Mouse (Mus musculus): Measurements from ENCODE around the gene Nisch. TPM values are rescaled to one million over a fixed set of nuclear protein-coding genes. Genes with fewer than 3 reads are reported as not detected.

The Nisch gene
- polyA plus RNA-seq, 1 experiment from 2014 or later = 428 TPM

DNA sequence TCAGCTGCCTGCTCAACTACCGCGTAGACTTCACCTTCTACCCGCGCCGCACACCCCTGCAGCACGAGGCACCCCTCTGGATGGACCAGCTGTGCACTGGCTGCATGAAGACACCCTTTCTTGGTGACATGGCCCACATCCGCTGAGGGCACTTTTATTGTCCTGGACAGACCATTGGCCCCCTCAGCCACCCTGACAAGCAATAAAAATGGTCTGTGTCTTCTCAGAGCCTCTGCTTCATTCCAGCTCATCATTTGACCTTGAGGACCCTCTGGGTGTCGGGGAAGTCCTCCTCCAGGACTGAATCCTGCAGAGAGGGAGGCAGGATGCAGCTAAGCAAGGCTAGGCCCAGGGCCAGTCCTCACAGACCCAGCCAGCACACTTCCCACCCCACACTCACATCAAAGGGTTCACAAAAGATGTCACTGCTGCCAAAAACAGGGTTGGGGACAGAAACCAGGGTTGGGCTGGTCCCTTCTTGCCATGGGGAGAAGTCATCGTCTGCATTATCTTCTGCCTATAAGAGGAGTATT lies 77.8 kb downstream of the Nisch start:
- Histone ChIP-seq H3K9me3 (replicated peaks) (no peaks in the 10 kb centered on the region), H3K27ac (no peak overlapping the region), H3K9ac (no peak overlapping the region), H3K4me2 (no peak overlapping the region), H3K27me3 (no peaks in the 10 kb centered on the region), H3K4me3 (replicated peaks) (no peak overlapping the region), H3K4me1 (peaks cover 22% of the 10 kb centered on the region), H3K36me3 (peaks cover 95% of the 10 kb centered on the region)
- no peak for ATAC-seq (replicated peaks; ENCODE audit: low FRiP score)
- WGBS = 83% methylated on average over 9 of the region's 9 CpGs

DNA sequence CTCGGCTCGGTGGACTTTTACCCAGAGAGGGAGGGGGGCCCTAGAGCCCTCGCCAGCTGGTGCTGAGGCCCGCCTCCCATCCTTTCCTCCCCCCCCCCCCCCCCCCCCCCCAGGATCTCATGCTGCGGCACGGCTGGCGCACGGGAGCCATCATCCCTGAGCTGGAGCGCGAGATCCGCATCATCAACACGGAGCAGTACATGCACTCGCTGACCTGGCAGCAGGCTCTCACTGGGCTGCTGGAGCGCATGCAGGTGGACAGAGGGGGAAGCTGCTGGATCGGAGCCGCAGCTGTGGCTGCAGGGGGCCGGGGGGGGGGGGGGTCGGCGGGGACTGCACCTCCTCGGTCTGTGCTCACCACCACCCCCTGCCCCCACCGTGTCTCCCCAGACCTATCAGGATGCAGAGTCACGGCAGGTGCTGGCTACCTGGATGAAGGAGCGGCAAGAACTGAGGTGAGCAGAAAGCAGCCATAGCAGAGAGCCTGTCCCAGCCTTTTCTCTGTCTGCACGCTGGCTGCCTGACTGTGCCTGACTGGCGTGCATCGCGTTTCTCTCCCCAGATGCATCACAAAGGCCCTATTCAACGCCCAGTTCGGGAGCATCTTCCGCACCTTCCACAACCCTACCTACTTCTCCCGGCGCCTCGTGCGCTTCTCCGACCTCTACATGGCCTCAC lies 78.4 kb downstream of the Nisch start:
- H3K27ac ChIP-seq = peak overlapping the region; percentile 67
- H3K4me1 ChIP-seq = peaks cover 28% of the 10 kb centered on the region
- H3K27me3 ChIP-seq = no peaks in the 10 kb centered on the region
- H3K4me2 ChIP-seq = no peak overlapping the region
- H3K9ac ChIP-seq = no peak overlapping the region
- H3K4me3 ChIP-seq (replicated peaks) = no peak overlapping the region
- no peak for ATAC-seq (replicated peaks; ENCODE audit: low FRiP score)
- H3K9me3 ChIP-seq (replicated peaks) = no peaks in the 10 kb centered on the region
- WGBS = 83% methylated on average over 22 of the region's 35 CpGs
- H3K36me3 ChIP-seq = peaks cover 93% of the 10 kb centered on the region

DNA sequence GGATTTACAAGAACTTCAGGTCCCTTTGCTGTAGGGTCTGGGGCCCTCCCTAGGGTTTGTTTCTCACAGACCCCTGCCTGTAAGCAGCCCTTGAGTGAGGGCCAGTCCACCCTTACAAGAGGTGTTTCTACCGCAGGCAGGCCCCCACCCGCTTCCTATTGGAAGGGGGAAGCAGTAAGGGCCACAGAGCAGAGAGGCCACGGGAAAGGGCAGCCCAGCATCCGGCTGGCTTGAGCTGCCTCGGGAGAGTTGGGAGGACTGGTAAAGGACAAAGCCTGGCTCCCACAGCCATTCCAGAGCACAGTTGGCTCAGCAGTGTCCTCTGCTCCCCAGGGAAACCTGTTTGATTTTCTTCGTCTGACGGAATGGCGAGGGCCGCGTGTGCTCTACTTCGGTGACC lies 79.0 kb downstream of the Nisch start:
- Histone ChIP-seq H3K9ac (no peak overlapping the region), H3K27ac (peak overlapping the region; percentile 67), H3K4me1 (peaks cover 34% of the 10 kb centered on the region), H3K27me3 (no peaks in the 10 kb centered on the region), H3K4me3 (replicated peaks) (no peak overlapping the region), H3K36me3 (peaks cover 87% of the 10 kb centered on the region), H3K4me2 (no peak overlapping the region), H3K9me3 (replicated peaks) (no peaks in the 10 kb centered on the region)
- 0 out of 2 replicates have a peak, but pooled peaks have one; percentile 15 for ATAC-seq (replicated peaks; ENCODE audit: low FRiP score)
- 65% methylated on average over 11 of the region's 11 CpGs for WGBS

- Histone ChIP-seq H3K9ac (no peak overlapping the region), H3K4me3 (replicated peaks) (no peak overlapping the region), H3K4me1 (peaks cover 39% of the 10 kb centered on the region), H3K36me3 (peaks cover 82% of the 10 kb centered on the region), H3K27ac (peak overlapping the region; percentile 67), H3K4me2 (no peak overlapping the region), H3K9me3 (replicated peaks) (no peaks in the 10 kb centered on the region), H3K27me3 (no peaks in the 10 kb centered on the region)
- 69% methylated on average over 10 of the region's 10 CpGs for WGBS
- no peak for ATAC-seq (replicated peaks; ENCODE audit: low FRiP score)
These were observed 79.5 kb downstream of the Nisch start for GRCm38 (mm10) chr14:31137281-31137595.

- no peak overlapping the region for H3K4me2 ChIP-seq
- no peak overlapping the region for H3K4me3 ChIP-seq (replicated peaks)
- no peaks in the 10 kb centered on the region for H3K27me3 ChIP-seq
- ATAC-seq (replicated peaks; ENCODE audit: low FRiP score) = no peak
- no peaks in the 10 kb centered on the region for H3K9me3 ChIP-seq (replicated peaks)
- peaks cover 44% of the 10 kb centered on the region for H3K4me1 ChIP-seq
- H3K27ac ChIP-seq = peak overlapping the region; percentile 67; the same call in 1 of the 2 replicates
- WGBS = 89% methylated on average over 26 of the region's 26 CpGs
- no peak overlapping the region for H3K9ac ChIP-seq
- peaks cover 76% of the 10 kb centered on the region for H3K36me3 ChIP-seq
These were observed 80.1 kb downstream of the Nisch start for GRCm38 (mm10) chr14:31136411-31137280.

DNA sequence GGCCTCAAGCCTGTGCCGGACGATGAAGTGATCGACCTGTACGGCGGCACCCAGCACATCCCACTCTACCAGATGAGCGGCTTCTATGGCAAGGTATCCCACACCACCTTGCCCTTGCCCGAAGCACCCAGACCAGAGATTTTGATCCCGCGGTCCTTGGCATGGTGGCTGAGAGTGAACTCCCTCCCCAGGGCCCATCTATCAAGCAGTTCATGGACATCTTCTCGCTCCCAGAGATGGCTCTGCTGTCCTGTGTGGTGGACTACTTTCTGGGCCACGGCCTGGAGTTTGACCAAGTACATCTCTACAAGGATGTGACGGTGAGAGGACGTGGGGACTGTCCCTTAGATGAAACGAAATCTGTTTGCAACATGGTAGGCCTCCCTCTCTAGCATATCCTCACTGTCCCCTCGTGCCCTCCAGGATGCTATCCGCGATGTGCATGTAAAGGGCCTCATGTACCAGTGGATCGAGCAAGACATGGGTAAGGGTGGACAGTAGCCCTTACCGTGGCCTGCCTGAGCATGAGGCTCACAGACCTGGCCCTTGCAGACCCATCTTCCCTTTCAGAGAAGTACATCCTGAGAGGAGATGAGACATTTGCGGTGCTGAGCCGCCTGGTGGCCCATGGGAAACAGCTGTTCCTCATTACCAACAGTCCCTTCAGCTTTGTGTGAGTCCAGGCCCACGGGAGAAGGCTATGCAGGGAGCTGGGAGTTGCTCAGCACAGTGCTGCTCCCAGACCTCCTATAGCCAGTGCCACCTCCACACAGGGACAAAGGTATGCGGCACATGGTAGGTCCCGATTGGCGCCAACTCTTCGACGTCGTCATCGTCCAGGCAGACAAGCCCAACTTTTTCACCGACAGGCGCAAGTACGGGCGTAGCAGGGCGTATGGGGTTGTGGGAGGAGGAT lies 81.0 kb downstream of the Nisch start:
- Histone ChIP-seq H3K4me3 (replicated peaks) (no peak overlapping the region), H3K27me3 (no peaks in the 10 kb centered on the region), H3K4me1 (peaks cover 44% of the 10 kb centered on the region), H3K4me2 (no peak overlapping the region), H3K36me3 (peaks cover 67% of the 10 kb centered on the region), H3K9me3 (replicated peaks) (no peaks in the 10 kb centered on the region), H3K9ac (no peak overlapping the region), H3K27ac (no peak overlapping the region)
- 91% methylated on average over 34 of the region's 34 CpGs for WGBS
- ATAC-seq (replicated peaks; ENCODE audit: low FRiP score) = no peak

GRCm38 (mm10) chr14:31134015-31135000 lies 82.4 kb downstream of the Nisch start:
- Histone ChIP-seq H3K9ac (no peak overlapping the region), H3K4me1 (peaks cover 57% of the 10 kb centered on the region), H3K27ac (no peak overlapping the region), H3K9me3 (replicated peaks) (no peaks in the 10 kb centered on the region), H3K27me3 (no peaks in the 10 kb centered on the region), H3K4me3 (replicated peaks) (no peak overlapping the region), H3K36me3 (peaks cover 52% of the 10 kb centered on the region), H3K4me2 (no peak overlapping the region)
- WGBS = 86% methylated on average over 25 of the region's 25 CpGs
- no peak for ATAC-seq (replicated peaks; ENCODE audit: low FRiP score)

GRCm38 (mm10) chr14:31133023-31133665 lies 83.6 kb downstream of the Nisch start:
- 33% methylated on average over 11 of the region's 11 CpGs for WGBS
- peak overlapping the region; percentile 9; the same call in 1 of the 2 replicates for H3K27ac ChIP-seq
- peaks cover 54% of the 10 kb centered on the region for H3K4me1 ChIP-seq
- no peak for ATAC-seq (replicated peaks; ENCODE audit: low FRiP score)
- H3K4me3 ChIP-seq (replicated peaks) = peak overlapping the region; percentile 82; the same call in 1 of the 2 replicates
- H3K9me3 ChIP-seq (replicated peaks) = no peaks in the 10 kb centered on the region
- H3K4me2 ChIP-seq = peak overlapping the region; percentile 83
- H3K36me3 ChIP-seq = peaks cover 41% of the 10 kb centered on the region
- H3K27me3 ChIP-seq = no peaks in the 10 kb centered on the region
- 0 out of 2 replicates have a peak overlapping the region, but pooled peaks have one; percentile 78 for H3K9ac ChIP-seq

DNA sequence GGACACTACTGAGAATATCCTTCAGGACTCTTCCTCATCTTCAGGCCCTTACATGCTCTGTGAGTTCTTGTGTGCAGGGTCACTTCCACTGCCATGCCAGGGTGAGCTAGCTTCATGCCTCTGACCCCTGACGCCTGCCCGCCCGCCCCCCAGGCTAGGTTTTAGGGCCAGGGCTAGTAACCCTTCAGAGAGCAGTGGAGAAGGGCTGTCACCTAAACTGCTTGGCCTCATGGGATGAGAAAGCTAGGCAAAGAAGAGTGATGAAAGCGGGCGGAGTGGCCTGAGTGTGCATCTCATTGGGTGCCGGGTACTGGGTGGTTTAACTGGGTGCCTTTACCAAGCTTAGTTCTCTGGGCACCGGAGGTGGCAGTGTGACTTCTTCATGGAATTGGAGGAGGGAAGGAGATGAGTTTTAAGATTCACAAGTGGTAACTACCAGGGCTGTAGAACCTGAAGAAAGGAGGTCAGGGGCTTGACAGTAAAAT lies 84.2 kb downstream of the Nisch start:
- H3K27ac ChIP-seq = peak overlapping the region; percentile 54; the same call in 1 of the 2 replicates
- whole genome bisulfite sequencing = 69% methylated on average over 7 of the region's 7 CpGs
- H3K9ac ChIP-seq = peak overlapping the region; percentile 78

GRCm38 (mm10) chr14:31132031-31132430 lies 84.7 kb downstream of the Nisch start:
- peak overlapping the region; percentile 54; the same call in 1 of the 2 replicates for H3K27ac ChIP-seq
- WGBS = 7% methylated on average over 6 of the region's 6 CpGs
- peak overlapping the region; percentile 78 for H3K9ac ChIP-seq
- no peaks in the 10 kb centered on the region for H3K9me3 ChIP-seq (replicated peaks)
- peak overlapping the region; percentile 82 for H3K4me3 ChIP-seq (replicated peaks)
- H3K27me3 ChIP-seq = no peaks in the 10 kb centered on the region
- no peak for ATAC-seq (replicated peaks; ENCODE audit: low FRiP score)
- H3K4me1 ChIP-seq = peaks cover 49% of the 10 kb centered on the region
- peaks cover 29% of the 10 kb centered on the region for H3K36me3 ChIP-seq
- H3K4me2 ChIP-seq = peak overlapping the region; percentile 83

More for the DNA sequence above, 84.2 kb downstream of the Nisch start:
- no peak for ATAC-seq (replicated peaks; ENCODE audit: low FRiP score)
- H3K27me3 ChIP-seq = no peaks in the 10 kb centered on the region
- H3K9me3 ChIP-seq (replicated peaks) = no peaks in the 10 kb centered on the region
- H3K36me3 ChIP-seq = peaks cover 34% of the 10 kb centered on the region
- H3K4me2 ChIP-seq = peak overlapping the region; percentile 83
- peaks cover 49% of the 10 kb centered on the region for H3K4me1 ChIP-seq
- peak overlapping the region; percentile 82 for H3K4me3 ChIP-seq (replicated peaks)
